Mouse (Mus musculus): Measurements from ENCODE around the gene Gpr65.
"Not testable (repeated sequence)": the region's sequence is repeated elsewhere in the genome, so short reads cannot be mapped to it uniquely, and the experiment has no call there.

Gene Gpr65

DNA sequence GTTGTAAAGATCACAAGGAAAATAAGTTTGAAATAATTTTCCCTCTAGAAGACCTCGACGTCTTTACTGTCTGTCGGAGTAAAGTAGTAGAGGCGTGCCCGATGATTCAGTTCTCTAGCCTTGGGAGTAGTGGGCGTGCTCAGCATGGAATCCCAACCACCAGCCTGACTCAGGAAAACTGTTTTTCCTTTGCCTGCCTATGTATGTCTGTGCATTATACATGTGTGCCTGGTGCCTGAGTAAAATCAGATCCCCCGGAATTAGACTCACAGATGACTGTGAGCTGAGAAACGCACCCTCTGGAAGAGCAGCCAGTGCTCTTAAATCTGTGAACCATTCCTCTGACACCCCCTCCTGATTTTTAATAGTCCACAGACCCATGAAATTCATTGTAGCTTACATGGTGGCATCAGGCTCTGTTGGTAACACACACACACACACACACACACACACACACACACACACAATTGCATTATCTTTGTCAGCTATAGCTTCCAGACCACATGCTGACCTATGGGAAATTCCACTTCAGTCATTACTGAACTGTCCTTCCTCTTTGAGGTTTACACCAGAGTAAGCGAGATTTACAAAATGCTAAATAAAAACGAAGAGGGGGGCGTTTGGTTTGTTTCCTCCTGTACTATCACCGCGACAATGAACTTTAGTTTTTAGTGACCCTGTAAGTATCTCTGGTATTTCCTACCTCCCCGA lies 14.5 kb downstream of the Gpr65 start:
- DNase-seq (ENCODE audit: low spot score in 2 of 2): no peak

DNA sequence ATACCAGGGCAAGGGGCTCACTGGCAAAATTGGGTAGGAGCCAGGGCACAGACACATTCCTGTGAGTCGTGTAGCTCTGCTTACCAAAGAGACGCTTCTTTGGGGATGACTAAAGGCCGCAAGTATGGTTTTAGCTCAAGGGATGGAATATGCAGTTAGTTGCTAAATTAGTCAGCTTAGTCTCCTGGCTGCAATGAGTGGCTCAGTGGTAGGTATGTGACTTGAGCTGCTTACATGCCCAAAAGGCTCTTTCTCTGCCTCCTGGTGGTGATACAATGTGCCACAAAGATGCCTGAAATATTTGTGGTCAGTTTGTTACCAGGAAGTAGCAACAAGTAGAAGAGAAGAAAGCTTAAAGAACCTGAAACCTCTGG lies 15.0 kb downstream of the Gpr65 start:
- DNase-seq (ENCODE audit: low spot score in 2 of 2): no peak

DNA sequence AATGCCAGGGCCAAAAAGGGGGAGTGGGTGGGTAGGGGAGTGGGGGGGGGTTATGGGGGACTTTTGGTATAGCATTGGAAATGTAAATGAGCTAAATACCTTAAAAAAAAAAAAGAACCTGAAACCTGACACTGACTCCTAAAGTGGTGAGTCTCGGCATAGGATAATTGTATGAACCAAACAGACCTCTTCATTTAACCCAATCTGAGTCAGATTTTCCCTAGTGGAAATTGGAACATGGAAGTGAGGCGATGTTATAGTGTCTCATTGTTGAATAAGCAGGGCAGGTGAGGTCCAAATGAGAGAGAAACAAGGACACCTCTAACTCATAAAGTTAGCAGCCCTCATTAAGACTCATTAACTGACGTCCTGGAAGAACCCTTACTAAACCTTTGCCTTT lies 16.0 kb downstream of the Gpr65 start:
- no peak for DNase-seq (ENCODE audit: low spot score in 2 of 2)

DNA sequence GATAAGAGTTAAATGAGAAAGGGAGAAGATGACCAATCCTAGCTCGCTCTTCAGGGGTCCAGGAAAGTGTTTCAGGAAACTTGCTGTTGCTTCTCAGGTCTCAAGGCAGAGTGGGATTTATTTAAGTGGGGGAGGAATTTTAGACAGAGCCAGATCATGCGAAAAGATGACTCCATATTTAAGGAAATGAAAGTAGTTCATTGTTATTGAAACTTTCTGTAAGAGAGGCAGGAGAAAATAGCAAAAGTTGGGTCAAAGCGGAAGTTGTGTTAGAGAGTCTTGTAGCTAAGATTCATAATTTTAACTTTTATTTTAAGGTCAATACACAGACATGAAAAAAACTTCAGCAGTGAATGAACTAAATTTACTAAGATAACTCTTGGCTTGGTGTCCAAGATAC lies 22.0 kb downstream of the Gpr65 start:
- no peak for DNase-seq (ENCODE audit: low spot score in 2 of 2)

DNA sequence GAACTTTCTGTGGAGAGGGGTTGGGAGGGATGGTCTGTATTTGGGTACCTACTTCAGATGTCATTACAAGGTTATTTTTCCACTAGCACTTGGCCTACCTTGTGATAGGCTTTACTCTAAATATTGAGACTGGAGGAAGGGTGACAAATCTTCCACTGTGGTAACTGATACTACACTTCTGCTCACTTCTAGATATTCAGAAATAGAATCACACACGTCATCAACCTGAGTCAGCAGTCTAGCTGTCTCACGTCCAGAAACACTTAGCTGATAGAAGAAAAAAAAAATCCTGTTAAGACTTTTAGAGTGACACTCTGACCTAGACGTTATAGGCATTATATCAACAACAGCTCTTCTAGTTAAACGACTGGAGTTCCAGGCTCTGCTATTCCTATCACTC lies 23.8 kb downstream of the Gpr65 start:
- DNase-seq (ENCODE audit: low spot score in 2 of 2): no peak

DNA sequence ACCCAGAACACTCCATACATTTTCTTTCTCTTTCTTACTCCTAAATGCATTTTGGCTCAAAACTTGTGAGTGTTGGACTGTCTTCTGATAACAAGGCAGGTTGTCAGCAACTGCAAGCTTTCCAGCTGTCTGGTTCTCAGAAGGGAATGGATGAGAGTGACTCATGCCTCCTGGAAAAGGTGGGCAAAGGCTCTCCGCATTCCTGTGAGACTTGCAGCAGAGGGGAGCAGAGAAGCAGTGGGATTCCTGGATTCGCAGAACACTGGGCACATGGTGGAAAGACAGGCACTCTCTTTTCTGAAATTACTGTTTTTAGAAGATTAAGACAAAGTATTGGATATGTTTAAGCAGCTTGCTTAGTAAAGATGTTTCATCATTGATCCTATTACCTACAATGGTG lies 25.8 kb downstream of the Gpr65 start:
- no peak for DNase-seq (ENCODE audit: low spot score in 2 of 2)

DNA sequence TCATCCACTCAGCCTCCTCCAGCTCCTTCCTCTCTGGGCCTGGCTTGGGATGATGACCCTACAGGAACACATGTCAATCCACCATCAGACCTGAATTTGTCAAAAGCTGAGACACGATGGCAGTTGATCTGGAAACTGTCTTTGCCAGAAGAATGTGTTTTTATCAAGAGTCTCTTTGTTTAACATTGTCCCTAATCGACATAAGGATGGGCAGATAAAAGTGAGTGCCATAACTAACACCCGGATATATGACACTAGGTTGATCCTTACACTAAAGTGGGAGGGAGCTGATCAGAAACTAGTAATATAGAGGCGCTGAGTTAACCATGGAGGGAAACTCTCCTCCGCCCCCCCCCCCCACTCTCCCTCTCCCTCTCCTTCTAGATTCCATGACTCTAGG lies 33.5 kb downstream of the Gpr65 start:
- DNase-seq (ENCODE audit: low spot score in 2 of 2): no peak

DNA sequence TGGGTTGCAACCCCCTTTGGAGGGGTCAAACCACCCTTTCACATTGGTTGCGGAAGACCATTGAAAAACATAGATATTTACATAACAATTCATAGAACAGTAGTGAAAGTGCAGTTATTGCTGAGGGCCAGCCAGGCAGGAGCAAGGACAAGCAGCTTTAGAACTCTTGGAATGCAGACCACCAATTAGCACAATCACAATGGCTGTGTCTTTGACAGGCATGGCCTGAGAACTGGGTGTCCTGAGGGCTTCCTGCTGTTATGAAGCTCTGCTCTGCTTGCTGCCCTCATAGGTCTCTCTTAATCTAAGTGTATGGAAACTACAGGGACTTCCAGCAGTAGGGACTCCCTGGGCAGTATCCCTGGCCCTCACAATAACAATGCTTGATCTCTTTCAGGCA lies 34.6 kb downstream of the Gpr65 start:
- DNase-seq (ENCODE audit: low spot score in 2 of 2): no peak

DNA sequence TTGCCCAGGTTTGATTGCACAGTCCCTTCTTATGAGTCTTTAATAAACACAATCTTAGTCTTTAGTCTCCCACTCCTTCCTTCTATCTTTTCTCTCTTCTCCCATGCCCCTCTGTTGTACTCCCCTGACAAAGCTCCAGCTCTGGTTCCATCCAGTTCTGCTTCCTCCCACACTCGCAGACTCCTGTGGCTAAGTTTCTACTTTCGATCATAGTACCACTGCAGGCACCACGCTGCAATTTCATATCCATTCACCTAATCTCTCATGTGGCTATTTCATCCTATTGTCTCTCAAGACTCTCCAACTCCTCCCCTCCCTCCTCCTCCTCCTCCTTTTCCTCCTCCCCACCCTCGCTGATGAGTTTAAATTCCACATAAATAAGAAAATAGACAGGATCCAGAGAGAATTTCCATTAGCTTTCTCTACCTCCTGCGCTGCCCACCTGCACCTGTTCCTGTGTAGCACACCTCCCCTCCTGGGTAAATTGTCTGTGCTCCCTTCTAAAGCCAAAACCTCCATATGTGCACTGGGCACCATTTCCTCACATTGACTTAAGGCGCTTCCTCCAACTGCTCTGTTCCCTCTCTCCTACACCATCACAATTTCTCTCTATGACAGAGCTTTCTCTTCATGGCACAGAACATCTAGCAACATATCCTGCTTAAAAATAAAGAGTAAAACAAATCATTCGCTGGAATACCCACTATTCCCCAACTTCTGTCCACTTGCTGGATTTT lies 38.9 kb downstream of the Gpr65 start:
- DNase-seq (ENCODE audit: low spot score in 2 of 2): no peak

DNA sequence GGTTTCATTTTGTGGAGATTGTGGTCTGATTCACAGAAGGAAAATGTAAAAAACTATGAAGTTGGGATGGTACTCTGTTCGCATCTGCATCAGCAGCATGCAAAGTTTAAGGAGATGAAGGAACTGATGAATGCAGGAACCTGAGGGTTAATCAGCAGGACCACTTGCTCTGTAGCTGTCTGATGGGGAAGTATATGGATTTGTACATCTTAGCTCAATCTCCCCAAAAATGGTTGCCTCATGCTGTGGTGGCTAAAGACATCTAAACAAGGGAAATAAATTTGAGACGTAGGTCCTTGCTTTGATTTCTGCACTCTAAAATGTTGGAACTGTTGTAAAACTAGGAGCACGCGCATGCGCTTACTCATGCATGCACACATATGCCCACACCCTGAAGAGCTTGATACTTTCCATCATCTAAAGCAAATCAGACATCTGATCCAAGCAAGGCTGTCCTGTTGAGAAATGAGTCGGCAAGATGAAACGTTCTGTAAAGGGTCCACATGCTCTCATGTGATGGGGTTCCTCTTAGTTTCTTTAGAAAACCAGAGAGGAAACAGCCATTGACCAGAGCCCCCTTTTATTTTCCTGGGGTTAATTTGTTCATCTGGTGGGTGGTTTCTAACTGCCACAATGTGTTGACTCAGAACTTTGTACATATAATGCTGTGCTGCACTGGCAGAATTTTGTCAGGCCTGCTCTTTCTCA lies 43.1 kb downstream of the Gpr65 start:
- no peak for DNase-seq (ENCODE audit: low spot score in 2 of 2)

DNA sequence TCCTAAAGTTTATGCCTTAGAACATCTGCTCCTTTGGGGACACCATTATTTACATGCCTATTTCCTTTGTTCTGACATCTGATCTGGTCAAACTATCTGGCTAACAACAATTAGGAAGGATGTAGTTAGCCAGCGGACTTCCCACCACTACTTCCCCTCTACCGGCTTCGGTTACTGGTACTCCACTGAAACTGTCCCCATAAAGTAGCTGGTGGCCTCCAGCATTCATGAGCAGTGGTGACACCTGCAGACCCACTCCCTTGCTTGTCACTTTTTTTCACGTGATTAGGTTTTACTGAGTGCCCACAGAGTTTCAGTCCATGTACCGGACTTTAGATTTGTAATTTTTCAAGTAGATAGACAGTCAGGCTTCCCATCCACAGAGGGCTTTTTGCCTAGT lies 47.5 kb downstream of the Gpr65 start:
- no peak for DNase-seq (ENCODE audit: low spot score in 2 of 2)

DNA sequence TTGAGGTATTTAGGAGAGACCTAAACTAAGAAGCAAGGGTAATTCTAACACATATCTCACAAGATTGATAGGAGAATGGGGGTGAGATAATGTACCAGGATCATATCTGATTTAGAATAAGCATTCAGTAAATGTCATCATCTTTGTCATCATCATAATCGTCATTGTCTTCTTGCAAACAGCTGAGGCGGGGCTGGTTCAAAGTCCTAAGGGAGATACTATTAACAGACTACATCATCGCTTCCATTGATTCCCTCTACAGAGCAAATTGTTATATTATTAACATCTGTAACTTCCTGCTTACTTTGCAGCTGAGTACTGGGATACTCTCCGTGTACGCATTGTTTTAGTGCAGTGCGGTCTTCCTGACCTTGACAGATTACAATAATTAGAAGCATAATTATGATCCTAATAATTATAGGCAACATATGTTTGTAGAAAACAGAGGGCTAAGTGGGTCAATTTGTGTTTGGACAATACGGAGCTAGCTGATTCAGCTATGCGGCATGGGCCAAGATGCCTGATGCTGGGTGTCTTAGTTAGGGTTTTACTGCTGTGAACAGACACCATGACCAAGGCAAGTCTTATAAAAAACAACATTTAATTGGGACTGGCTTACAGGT lies 49.4 kb downstream of the Gpr65 start:
- DNase-seq (ENCODE audit: low spot score in 2 of 2): no peak

DNA sequence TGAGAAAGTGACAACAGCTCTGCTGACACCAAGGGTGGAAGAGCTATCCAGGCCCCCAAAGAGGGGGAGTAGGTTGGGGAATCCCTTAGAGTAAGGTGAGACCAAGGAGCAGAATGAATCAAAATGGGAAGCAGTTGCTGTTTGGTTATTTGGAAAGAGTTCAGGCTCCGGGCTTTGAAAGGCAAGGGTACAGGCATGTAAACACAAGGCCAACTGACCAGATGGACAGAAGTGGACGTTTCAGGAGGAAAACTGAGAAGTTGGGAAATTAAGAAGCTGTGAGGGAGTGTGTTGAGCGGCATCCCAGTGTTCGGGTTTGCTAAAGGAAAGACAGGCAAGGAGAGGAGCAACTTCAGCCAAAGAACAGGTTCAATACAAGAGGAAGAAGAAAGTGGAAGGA lies 54.0 kb downstream of the Gpr65 start:
- no peak for DNase-seq (ENCODE audit: low spot score in 2 of 2)

DNA sequence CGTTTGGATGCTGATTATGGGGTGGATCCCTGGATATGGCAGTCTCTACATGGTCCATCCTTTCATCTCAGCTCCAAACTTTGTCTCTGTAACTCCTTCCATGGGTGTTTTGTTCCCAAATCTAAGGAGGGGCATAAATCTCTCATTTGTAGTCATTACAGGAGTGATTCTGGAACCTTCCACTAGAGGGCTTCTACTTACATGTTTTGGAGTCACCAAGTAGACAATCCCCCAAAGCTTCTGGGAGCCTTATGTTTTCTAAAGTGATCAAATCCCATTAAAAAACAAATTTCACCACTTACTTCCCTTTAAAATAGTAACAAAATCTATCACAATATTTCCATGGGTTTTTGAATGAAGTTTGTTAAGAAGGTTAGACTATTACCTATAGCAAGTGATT lies 55.7 kb downstream of the Gpr65 start:
- DNase-seq (ENCODE audit: low spot score in 2 of 2): not testable (repeated sequence)
